Mouse (Mus musculus): ENCODE results near the gene Mb. TPM values are rescaled to one million over a fixed set of nuclear protein-coding genes. Genes with fewer than 3 reads are reported as not detected.
"Not testable (repeated sequence)": the region's sequence is repeated elsewhere in the genome, so short reads cannot be mapped to it uniquely, and the experiment has no call there.

The Mb gene
- total RNA-seq, 2 experiments from 2014 or later: 7.0 to 16.3 TPM

- DNase-seq (ENCODE audit: low spot score in 2 of 2): no peak
Observed at GRCm38 (mm10) chr15:77065259-77065852, 14.9 kb upstream of the Mb start.

GRCm38 (mm10) chr15:77062746-77063145, 12.3 kb upstream of the Mb start:
- DNase-seq (ENCODE audit: low spot score in 2 of 2): no peak

- DNase-seq (ENCODE audit: low spot score in 2 of 2): not testable (repeated sequence)
Observed at GRCm38 (mm10) chr15:77059416-77059815, 8.9 kb upstream of the Mb start.

- no peak for DNase-seq (ENCODE audit: low spot score in 2 of 2)
Observed at GRCm38 (mm10) chr15:77058566-77058965, 8.1 kb upstream of the Mb start.

GRCm38 (mm10) chr15:77056791-77057051, 6.3 kb upstream of the Mb start:
- DNase-seq (ENCODE audit: low spot score in 2 of 2): no peak

GRCm38 (mm10) chr15:77056001-77056790, 5.7 kb upstream of the Mb start:
- DNase-seq (ENCODE audit: low spot score in 2 of 2): no peak

- DNase-seq (ENCODE audit: low spot score in 2 of 2): no peak
Observed at GRCm38 (mm10) chr15:77054611-77055175, 4.2 kb upstream of the Mb start.

- no peak for DNase-seq (ENCODE audit: low spot score in 2 of 2)
Observed at GRCm38 (mm10) chr15:77053021-77053420, 2.6 kb upstream of the Mb start.

GRCm38 (mm10) chr15:77052176-77052575, 1.7 kb upstream of the Mb start:
- no peak for DNase-seq (ENCODE audit: low spot score in 2 of 2)

GRCm38 (mm10) chr15:77045609-77046008, 4.9 kb downstream of the Mb start:
- DNase-seq (ENCODE audit: low spot score in 2 of 2): no peak

GRCm38 (mm10) chr15:77044597-77045320, 5.7 kb downstream of the Mb start, which contains the start of gene Apol6:
Gene Apol6 (plus strand): TSS chr15:77044729.
- no peak for DNase-seq (ENCODE audit: low spot score in 2 of 2)

- no peak for DNase-seq (ENCODE audit: low spot score in 2 of 2)
Observed at GRCm38 (mm10) chr15:77040784-77041183, 9.7 kb downstream of the Mb start.

- DNase-seq (ENCODE audit: low spot score in 2 of 2): no peak
Observed at GRCm38 (mm10) chr15:77039211-77039700, 11.2 kb downstream of the Mb start.

GRCm38 (mm10) chr15:77037278-77038161, 12.9 kb downstream of the Mb start:
- DNase-seq (ENCODE audit: low spot score in 2 of 2): peak in 1 of 2 experiments; percentile 30

GRCm38 (mm10) chr15:77036989-77037277, 13.5 kb downstream of the Mb start:
- no peak for DNase-seq (ENCODE audit: low spot score in 2 of 2)

GRCm38 (mm10) chr15:77036320-77036988, 14.0 kb downstream of the Mb start:
- peak in 1 of 2 experiments; percentile 31 for DNase-seq (ENCODE audit: low spot score in 2 of 2)

- DNase-seq (ENCODE audit: low spot score in 2 of 2): no peak
Observed at GRCm38 (mm10) chr15:77035643-77036042, 14.8 kb downstream of the Mb start.

- DNase-seq (ENCODE audit: low spot score in 2 of 2): no peak
Observed at GRCm38 (mm10) chr15:77034526-77034925, 15.9 kb downstream of the Mb start.

GRCm38 (mm10) chr15:77031271-77031670, 19.2 kb downstream of the Mb start:
- DNase-seq (ENCODE audit: low spot score in 2 of 2): no peak

- DNase-seq (ENCODE audit: low spot score in 2 of 2): no peak
Observed at GRCm38 (mm10) chr15:77029331-77029991, 21.0 kb downstream of the Mb start.
